Mouse (Mus musculus) layer of hippocampus, postnatal 10 days (tissue): ENCODE measurements at regions not wholly inside any gene's neighbourhood (a gene's known extent, or its start where the extent isn't known, plus 50 kb on each side); places are given as distances from the start of the nearest gene placed in this dataset.

Experiments
- DNase-seq, 2 experiments: peaks; one replicate each; pipeline ENCODE4 v3.0.0; 2021; ENCODE audit warnings: low spot score in 2 of 2

GRCm38 (mm10) chr2:133020173-133020837 lies 74.6 kb upstream of the Fermt1 start:
- peak; percentile 88 to 89 for DNase-seq

DNA sequence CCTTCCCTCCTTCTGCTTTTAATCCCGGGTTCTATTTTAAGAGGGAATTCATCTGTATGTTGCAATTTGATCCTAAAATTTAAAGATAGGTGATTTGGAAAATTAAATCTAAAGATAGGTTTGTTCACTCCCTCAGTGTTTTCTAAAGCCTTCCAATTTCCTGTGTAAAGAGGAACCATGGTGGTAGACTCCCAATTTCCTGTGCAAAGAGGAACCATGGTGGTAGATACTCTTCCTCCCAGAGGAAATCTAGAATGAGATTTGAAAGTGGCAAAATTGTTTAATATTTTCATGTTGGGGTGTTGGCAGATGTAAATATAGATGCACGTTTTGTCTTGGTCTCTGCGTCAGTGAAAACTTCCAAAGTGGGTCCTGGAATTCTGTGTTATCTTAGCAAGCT lies 75.5 kb upstream of the Fermt1 start:
- DNase-seq: no peak

DNA sequence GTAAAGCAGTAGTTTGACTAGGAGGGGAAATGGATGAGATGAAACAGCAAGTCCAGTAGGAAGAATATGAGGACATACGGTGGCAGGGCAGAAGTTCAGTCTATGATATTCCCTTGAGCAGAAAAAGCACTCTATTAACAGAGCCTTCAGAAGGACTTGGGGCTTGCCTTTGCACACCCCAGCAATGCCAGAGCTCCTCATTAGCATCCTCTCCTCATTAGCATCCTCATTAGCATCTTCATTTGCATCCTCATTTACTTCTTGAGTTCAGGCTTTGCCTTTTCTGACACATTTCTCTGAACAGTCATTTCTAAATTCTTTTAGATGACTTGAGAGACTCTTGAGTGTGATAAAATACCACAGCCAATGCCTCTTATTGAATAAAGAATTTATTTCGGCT lies 81.3 kb upstream of the Fermt1 start:
- no peak for DNase-seq

GRCm38 (mm10) chr2:133035421-133035820 lies 89.7 kb upstream of the Fermt1 start:
- DNase-seq: no peak

DNA sequence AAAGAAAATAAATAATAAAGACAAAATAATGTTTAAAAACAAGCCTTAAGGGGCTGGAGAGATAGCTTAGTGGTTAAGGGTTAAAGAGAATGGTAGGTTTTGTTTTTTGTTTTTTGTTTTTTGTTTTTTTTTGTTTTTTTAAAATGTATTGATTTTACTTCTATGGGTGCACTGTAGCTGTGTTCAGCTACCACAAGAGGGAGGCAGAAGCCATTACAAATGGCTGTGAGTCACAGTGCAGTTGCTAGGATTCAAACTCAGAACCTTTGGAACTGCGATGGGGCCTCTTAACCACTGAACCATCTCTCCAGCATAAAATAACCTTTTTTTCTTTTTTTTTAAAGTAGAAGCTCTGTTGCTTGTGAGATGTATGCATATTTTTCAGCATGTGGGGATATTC lies 95.0 kb upstream of the Fermt1 start:
- no peak for DNase-seq

GRCm38 (mm10) chr2:133077698-133078356 lies 132.1 kb upstream of the Fermt1 start:
- peak; percentile 8 to 23 for DNase-seq

DNA sequence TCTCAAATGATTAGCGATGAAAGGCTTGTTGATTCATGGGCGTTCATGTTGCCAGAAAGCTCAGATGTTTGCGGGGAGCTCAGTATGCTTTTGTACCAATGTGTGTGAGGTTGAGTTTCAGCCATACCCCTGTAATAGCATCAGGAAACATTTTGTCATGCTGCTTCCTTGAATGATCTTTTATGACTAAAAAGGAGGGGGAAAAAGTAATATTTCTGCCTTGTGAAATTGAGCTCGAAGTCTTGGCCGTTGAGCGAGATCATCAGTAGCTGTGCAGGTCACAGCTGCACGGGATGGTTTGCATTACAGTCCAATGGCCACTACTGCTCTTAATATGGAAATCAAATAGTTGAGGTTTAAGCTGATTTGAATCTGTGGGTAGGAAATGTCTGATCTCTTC lies 145.3 kb upstream of the Fermt1 start:
- DNase-seq: no peak

DNA sequence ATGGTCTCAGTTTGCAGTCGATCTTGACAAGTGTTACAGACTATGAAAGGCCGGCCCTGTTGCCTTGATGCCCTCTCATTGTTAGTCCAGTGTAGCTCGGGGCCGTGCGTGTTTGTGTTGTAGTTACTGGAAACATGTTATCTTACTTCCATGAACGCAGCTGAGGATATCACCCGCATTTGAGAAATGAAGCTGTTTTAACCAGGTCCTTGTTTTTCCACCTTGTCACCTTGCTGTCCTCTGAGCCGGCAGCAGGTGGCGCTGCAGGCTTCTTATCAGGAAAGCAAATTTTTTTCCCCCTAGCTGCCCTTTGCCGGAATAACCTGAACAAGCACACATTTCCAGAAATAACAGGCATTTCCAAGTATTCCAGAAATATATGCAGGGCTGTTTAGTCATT lies 167.9 kb upstream of the Fermt1 start:
- DNase-seq: peak; percentile 72 to 79

- DNase-seq: no peak
These were observed 172.9 kb upstream of the Fermt1 start for GRCm38 (mm10) chr2:133118651-133119050.

- no peak for DNase-seq
These were observed 179.6 kb upstream of the Fermt1 start for GRCm38 (mm10) chr2:133125212-133125801.

DNA sequence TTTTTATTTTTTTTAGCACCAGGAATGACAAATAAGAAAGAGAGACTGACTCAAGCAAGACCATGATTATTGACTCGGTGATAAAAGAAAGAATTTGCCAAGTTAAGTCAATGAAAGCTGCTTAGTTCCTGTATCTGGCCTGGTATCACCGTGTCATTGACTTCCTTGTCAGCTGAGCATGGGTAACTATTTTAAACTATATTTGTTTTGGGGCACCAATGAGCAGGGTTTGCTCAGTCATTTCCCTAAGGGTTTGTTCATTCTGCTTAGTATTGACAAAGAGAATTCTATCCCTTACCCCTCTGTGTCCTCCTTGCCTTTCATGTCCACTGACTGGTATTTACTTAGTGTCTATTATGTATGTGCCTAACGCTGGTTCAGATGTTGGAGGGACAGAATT lies 189.2 kb upstream of the Fermt1 start:
- no peak for DNase-seq

- DNase-seq: no peak
These were observed 193.2 kb upstream of the Fermt1 start for GRCm38 (mm10) chr2:133138877-133139276.

- no peak for DNase-seq
These were observed 195.8 kb upstream of the Fermt1 start for GRCm38 (mm10) chr2:133141341-133142035.

DNA sequence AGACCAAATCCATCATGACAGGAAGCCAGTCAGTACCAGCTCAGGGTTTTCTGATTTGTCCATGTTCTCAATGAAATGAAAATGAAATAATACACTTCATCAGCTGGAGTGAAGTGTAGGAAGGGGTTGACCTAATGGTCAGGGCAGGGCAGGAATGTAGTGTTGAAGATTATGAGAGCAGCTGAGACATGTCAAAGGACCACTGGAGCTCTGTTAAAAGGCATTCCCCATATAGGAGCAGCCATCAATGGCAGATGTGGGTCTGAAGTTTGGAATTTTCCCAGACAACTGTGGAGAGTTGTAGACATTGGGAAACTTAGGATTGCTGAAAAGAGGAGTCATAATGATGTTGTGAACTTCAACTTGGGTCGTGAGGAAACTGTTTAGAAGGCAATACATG lies 206.8 kb upstream of the Fermt1 start:
- DNase-seq: no peak

DNA sequence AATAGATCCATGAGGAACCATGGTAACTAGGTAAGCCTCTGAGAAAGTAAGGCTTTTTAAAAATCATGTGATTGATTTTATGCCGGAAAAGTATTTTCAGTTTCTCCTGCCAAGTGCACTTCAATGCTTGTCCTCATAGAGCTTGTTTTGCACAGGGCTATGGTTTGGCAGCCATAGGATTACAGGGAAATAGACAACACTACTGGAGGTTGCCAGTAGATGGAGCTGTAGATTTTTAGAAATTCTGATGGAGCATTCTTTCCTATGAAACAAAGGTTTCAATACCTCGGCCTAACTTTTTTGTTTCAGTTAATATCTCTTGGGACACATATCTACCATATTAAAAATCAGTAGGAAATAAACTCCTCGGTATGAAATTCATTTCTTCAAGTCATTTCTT lies 210.8 kb upstream of the Fermt1 start:
- DNase-seq: no peak

DNA sequence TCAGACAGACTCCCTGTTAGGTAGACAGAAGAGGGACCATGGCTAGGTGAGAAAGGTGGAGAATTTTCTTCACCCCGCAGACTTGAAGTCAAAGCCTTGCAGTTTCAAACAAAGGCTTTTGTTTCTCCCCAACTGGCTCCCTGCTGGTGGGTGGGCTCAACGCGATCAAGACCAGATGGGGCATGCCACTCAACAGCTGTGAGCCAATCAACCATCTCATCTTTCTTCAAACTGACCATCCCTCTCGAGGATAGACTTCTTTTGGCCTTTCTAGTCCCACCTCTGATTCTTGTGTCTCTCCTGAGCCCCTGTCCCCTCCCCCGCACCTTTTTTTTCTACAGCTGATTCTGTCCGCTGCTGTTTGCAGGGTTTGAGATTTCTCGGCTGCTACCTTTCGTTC lies 212.5 kb upstream of the Fermt1 start:
- DNase-seq: no peak

- no peak for DNase-seq
These were observed 213.7 kb upstream of the Fermt1 start for GRCm38 (mm10) chr2:133159398-133159797.

DNA sequence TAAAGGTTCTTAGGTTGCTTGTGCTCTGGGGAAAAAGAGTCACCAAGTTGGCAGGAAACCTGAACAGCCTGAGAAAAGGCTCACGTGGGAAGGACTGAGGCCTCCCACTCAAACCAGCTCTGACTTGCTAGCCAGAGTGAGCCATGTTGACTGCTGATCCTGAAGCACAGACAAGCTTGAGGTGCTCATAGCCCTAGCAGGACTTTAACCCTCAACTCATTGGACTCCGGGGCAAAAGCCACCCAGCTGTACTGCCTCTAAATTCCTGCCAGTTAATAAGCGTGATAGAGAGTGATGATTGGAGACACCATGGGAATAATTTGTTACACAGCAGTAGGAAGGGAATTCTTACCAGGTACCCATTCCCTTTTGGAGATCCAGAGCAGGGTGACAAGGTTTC lies 230.7 kb upstream of the Fermt1 start:
- DNase-seq: no peak

DNA sequence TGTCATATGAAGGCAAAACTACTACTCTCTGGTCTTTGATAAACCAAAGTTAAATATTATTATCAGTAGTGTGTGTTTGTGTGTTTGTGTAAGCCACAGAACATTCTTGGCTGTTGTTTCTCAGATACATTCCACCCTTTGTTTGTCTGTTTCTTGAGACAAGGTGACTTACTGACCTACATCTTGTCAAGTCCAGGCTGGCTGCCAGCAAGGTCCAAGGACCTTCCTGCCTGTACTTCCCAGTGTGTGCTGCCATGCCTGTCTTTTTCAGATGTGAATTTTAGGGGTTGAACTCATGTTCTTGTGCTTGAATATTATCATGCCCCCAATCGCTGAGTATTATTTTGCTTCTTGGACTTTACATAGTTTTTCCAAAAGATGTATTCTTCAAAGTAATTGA lies 235.5 kb upstream of the Fermt1 start:
- DNase-seq: no peak

DNA sequence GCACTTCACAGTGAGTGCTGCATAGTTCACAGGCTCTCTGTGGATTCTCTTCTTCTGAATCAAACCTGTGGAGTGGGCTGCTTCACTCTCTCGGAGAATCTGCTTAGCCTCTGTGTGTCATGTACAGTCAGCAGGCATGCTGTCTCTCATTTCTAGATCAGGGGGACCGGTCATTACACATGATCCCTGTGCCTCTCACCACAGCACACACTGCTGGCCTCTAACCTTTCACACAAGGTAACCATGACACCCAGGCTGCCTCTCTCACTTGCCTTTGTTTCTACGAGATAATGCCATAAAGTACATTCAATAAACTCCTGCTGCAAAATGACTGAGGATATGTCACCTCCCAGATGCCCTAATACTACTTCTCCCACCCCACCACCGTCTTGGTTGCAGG lies 237.2 kb upstream of the Fermt1 start:
- no peak for DNase-seq

GRCm38 (mm10) chr2:133204295-133204866 lies 258.7 kb upstream of the Fermt1 start:
- no peak for DNase-seq

DNA sequence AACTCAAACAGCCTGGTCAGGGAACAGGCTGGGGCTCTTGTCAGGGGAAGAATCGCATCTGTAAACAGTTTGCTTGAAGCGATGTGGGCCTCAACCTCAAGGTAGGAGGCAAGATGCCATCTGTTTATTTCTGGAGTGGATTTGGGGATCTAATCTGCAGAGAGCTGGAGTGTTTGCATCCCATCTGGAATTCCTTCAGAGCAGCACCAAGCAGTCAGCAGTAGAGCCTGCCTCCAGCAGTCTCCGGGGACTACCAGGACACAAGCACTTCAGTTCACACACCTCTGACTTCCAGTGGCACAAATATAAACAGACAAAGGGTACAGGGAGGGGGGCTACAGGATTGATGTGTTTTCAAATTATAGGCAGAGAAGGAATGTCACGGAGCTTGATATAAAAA lies 262.8 kb upstream of the Fermt1 start:
- DNase-seq: no peak
